Mouse (Mus musculus): ENCODE measurements around the gene Mbd3. TPM values are rescaled to one million over a fixed set of nuclear protein-coding genes. Genes with fewer than 3 reads are reported as not detected.

Gene Mbd3
- polyA plus RNA-seq, 1 experiment from 2014 or later: 256 TPM

DNA sequence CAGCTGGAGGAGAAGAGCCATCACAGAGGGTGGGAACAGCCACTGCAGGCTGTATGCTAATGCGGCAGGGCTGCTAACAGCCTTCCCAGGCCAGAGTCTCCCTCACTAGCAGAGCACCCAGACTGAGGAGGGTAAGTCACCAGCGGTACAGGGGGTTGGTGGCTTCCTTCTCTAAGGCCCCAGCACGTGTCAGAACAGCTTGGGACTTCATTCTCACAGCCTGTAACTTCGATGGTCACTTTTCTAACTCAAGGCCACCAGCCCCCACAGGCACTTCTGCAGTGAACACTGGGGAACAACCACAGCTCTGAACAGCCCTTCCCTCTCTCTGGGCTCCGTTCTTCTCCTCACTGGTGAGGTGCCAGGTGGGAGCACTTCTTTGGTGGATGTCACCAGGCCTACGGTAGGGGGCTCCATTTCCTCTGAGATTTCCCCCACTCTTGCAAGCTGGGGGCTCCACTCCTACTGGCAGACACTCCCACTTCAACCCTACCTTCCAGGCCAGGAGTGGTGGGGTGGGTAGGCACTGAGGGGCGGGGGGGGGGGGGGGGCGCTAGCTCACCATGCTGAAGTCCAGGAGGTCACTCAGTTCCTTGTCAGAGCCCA is 31.1 kb upstream of the Mbd3 start:
- H3K36me3 ChIP-seq (ENCODE audit: control insufficient read depth, insufficient read depth): peaks cover 24% of the 10 kb centered on the region
- no peak for ATAC-seq
- 83% methylated on average over 7 of the region's 8 CpGs for WGBS

DNA sequence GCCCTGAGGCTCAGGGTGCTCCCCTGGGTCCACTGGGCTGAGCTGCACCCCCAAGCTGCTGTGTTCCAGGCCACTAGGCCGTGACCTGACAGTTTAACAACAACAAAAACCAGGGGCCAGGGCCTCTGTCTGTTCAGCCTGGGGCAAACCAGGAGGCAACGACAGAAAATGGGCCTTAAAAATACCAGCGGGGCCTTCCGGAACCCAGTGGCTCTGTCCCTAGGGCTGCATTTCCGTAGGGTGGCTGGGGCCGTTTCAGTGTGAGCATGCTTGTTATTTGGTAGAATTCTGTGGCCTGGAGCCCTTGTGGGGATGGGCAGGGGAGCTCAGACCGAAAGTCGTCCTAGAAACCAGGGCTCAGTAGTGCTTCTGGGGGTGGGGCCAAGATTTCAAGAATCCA is 30.4 kb upstream of the Mbd3 start:
- Histone ChIP-seq H3K9me3 (ENCODE audit: control insufficient read depth, low read length) (peaks cover 4% of the 10 kb centered on the region; the same call in 1 of the 2 replicates), H3K27ac (ENCODE audit: low read length) (no peak overlapping the region), H3K4me3 (replicated peaks; ENCODE audit: low read length) (no peak overlapping the region), H3K4me1 (replicated peaks; ENCODE audit: control insufficient read depth, insufficient read depth, low read length) (peaks cover 26% of the 10 kb centered on the region), H3K4me2 (ENCODE audit: low read length) (no peak overlapping the region), H3K27me3 (replicated peaks; ENCODE audit: control insufficient read depth, insufficient read depth, low read length) (no peaks in the 10 kb centered on the region), H3K36me3 (ENCODE audit: control insufficient read depth, insufficient read depth) (peaks cover 31% of the 10 kb centered on the region), H3K9ac (replicated peaks; ENCODE audit: low read depth, low read length) (no peak overlapping the region)
- WGBS: 87% methylated on average over 8 of the region's 8 CpGs
- ATAC-seq: no peak

More for the DNA sequence above, 31.1 kb upstream of the Mbd3 start:
- Histone ChIP-seq H3K4me3 (replicated peaks; ENCODE audit: low read length) (no peak overlapping the region), H3K27ac (ENCODE audit: low read length) (no peak overlapping the region), H3K27me3 (replicated peaks; ENCODE audit: control insufficient read depth, insufficient read depth, low read length) (no peaks in the 10 kb centered on the region), H3K9me3 (ENCODE audit: control insufficient read depth, low read length) (no peaks in the 10 kb centered on the region), H3K4me1 (replicated peaks; ENCODE audit: control insufficient read depth, insufficient read depth, low read length) (peaks cover 26% of the 10 kb centered on the region), H3K9ac (replicated peaks; ENCODE audit: low read depth, low read length) (no peak overlapping the region), H3K4me2 (ENCODE audit: low read length) (no peak overlapping the region)

DNA sequence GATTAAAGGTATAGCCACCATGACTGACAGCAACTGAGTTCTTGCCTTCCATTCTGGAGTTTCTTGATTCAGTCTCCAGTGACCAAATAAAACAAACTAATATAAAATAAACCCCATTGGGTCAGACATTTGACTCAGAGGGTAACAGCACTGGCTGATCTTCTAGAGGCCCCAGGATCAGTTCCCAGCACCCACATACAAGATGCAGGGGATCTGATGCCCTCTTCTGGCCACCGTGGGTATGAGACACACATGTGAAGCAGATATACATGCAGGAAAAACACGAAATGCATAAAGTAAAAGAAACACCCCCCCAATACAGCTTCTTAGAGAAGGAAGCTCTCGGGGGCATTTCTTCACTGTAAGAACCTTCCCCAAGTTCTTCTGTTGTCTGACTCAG is 25.7 kb upstream of the Mbd3 start:
- Histone ChIP-seq H3K36me3 (ENCODE audit: control insufficient read depth, insufficient read depth) (peaks cover 41% of the 10 kb centered on the region), H3K4me3 (replicated peaks; ENCODE audit: low read length) (no peak overlapping the region), H3K9me3 (ENCODE audit: control insufficient read depth, low read length) (peaks cover 4% of the 10 kb centered on the region; the same call in 1 of the 2 replicates), H3K4me1 (replicated peaks; ENCODE audit: control insufficient read depth, insufficient read depth, low read length) (peaks cover 17% of the 10 kb centered on the region), H3K27ac (ENCODE audit: low read length) (no peak overlapping the region), H3K27me3 (replicated peaks; ENCODE audit: control insufficient read depth, insufficient read depth, low read length) (no peaks in the 10 kb centered on the region), H3K4me2 (ENCODE audit: low read length) (no peak overlapping the region), H3K9ac (replicated peaks; ENCODE audit: low read depth, low read length) (no peak overlapping the region)
- no peak for ATAC-seq
- WGBS: 95% methylated on average over 3 of the region's 3 CpGs

DNA sequence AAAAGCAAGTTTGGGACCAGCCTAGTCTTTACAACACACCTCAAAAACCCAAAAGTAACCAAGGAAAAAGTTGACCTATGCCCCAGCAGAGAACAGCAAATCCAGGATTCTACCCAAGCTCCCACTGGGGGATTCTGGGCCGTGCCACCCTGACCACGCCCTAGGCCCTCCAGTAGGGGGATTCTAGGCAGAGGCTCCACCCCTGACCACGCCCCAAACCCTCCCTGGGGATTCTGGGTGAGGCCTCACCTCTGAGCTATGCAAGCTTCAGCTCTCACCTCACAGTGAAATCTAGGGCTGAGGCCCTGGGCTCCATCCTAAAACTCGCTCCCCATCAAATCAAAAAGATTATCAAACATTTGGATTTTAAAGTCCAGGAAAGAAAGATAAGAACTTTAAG is 24.2 kb upstream of the Mbd3 start:
- peaks cover 4% of the 10 kb centered on the region; the same call in 1 of the 2 replicates for H3K9me3 ChIP-seq (ENCODE audit: control insufficient read depth, low read length)
- no peak for ATAC-seq
- H3K36me3 ChIP-seq (ENCODE audit: control insufficient read depth, insufficient read depth): peaks cover 47% of the 10 kb centered on the region
- H3K27ac ChIP-seq (ENCODE audit: low read length): no peak overlapping the region
- no peaks in the 10 kb centered on the region for H3K27me3 ChIP-seq (replicated peaks; ENCODE audit: control insufficient read depth, insufficient read depth, low read length)
- no peak overlapping the region for H3K9ac ChIP-seq (replicated peaks; ENCODE audit: low read depth, low read length)
- WGBS: 50% methylated on average over 4 of the region's 4 CpGs
- H3K4me2 ChIP-seq (ENCODE audit: low read length): no peak overlapping the region
- peaks cover 29% of the 10 kb centered on the region for H3K4me1 ChIP-seq (replicated peaks; ENCODE audit: control insufficient read depth, insufficient read depth, low read length)
- no peak overlapping the region for H3K4me3 ChIP-seq (replicated peaks; ENCODE audit: low read length)

DNA sequence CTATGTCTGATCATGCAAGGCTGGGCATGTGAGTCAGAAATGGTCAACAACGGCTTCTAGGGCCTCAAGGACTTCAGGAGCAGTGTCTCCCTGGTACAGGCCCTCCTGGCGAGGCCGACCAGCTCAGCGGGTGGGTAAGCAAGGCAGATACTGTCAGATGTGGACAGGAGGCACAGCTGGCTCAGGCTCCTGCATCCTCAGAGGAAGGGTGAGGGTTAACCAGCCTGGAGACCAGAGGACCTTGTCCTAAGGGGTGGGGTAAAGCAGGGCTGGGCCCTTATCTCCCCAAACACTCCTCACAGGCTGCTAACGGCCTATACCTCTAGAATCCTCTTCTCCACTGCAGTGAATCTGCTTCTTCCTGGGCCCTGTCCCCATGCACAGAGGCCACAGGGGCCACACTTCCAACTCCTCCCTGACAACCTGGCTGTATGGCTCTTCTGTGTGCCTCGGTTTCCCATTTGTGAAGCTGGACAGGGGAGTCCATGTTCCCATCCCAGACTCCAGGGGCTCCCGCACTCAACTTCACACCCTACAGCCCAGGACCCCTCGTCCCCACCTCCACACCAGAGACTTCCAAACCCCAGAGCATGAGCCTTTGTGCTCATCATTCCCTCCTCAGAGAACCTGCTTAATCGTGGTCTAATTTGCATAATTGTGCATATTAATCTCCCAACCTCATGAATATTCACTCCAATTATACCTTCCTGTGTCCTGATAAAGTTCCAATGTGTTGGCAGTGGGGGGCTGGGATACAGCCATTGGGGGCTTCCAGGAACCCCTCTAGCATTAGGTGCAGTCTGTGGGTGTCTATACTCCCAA is 22.5 kb upstream of the Mbd3 start:
- no peak overlapping the region for H3K4me3 ChIP-seq (replicated peaks; ENCODE audit: low read length)
- ATAC-seq: peak; percentile 45
- peak overlapping the region; percentile 67 for H3K27ac ChIP-seq (ENCODE audit: low read length)
- H3K9ac ChIP-seq (replicated peaks; ENCODE audit: low read depth, low read length): no peak overlapping the region
- H3K4me2 ChIP-seq (ENCODE audit: low read length): peak overlapping the region; percentile 3; the same call in 1 of the 2 replicates
- peaks cover 33% of the 10 kb centered on the region for H3K4me1 ChIP-seq (replicated peaks; ENCODE audit: control insufficient read depth, insufficient read depth, low read length)
- peaks cover 49% of the 10 kb centered on the region for H3K36me3 ChIP-seq (ENCODE audit: control insufficient read depth, insufficient read depth)
- H3K9me3 ChIP-seq (ENCODE audit: control insufficient read depth, low read length): peaks cover 4% of the 10 kb centered on the region; the same call in 1 of the 2 replicates
- 65% methylated on average over 9 of the region's 9 CpGs for WGBS
- no peaks in the 10 kb centered on the region for H3K27me3 ChIP-seq (replicated peaks; ENCODE audit: control insufficient read depth, insufficient read depth, low read length)

DNA sequence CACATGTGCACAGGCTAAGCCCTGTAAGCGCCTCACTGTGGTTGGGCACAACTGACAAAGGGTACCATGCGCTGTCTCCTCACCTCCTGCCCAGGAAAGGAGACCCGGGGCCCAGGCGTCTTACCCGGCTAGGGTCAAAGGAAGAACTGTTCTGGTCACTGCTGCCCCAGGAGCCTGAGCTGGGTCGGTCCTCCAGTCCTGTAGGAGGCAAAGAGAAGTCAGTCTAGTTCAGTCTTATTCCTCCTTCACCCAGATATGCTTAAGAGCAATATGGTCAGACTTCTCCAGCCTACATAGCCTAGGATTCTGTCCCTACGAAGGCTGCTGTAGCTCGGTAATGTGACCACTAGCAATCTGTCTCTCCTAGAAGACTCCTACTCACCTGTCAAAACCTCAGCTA is 21.9 kb upstream of the Mbd3 start:
- no peaks in the 10 kb centered on the region for H3K27me3 ChIP-seq (replicated peaks; ENCODE audit: control insufficient read depth, insufficient read depth, low read length)
- H3K4me3 ChIP-seq (replicated peaks; ENCODE audit: low read length): no peak overlapping the region
- no peak overlapping the region; the same call in 1 of the 2 replicates for H3K27ac ChIP-seq (ENCODE audit: low read length)
- H3K4me2 ChIP-seq (ENCODE audit: low read length): no peak overlapping the region
- peaks cover 33% of the 10 kb centered on the region for H3K4me1 ChIP-seq (replicated peaks; ENCODE audit: control insufficient read depth, insufficient read depth, low read length)
- H3K9ac ChIP-seq (replicated peaks; ENCODE audit: low read depth, low read length): no peak overlapping the region
- H3K9me3 ChIP-seq (ENCODE audit: control insufficient read depth, low read length): peaks cover 4% of the 10 kb centered on the region; the same call in 1 of the 2 replicates
- ATAC-seq: no peak
- H3K36me3 ChIP-seq (ENCODE audit: control insufficient read depth, insufficient read depth): peaks cover 45% of the 10 kb centered on the region
- 97% methylated on average over 8 of the region's 8 CpGs for WGBS

DNA sequence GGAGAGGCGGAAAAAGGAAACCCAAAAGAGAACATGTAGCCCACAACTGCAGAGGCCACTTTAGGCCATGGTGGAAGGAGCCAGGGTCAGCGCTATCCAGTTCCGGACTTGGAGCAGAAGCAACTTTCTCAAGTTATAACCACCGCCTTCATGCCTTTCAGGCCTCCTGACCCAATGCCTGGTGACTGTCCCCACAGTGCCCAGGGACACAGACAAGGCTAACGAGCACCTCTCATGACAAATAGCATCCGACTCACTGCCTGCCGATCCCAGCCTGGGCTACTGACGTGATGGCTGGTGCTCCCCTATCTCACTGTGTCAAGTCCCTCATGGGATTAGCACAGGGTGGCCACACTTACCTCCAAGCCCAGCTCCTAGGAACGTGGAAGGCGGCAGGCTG is 21.4 kb upstream of the Mbd3 start:
- Histone ChIP-seq H3K27me3 (replicated peaks; ENCODE audit: control insufficient read depth, insufficient read depth, low read length) (no peaks in the 10 kb centered on the region), H3K27ac (ENCODE audit: low read length) (no peak overlapping the region), H3K36me3 (ENCODE audit: control insufficient read depth, insufficient read depth) (peaks cover 45% of the 10 kb centered on the region), H3K9ac (replicated peaks; ENCODE audit: low read depth, low read length) (no peak overlapping the region), H3K4me2 (ENCODE audit: low read length) (no peak overlapping the region), H3K4me1 (replicated peaks; ENCODE audit: control insufficient read depth, insufficient read depth, low read length) (peaks cover 33% of the 10 kb centered on the region), H3K9me3 (ENCODE audit: control insufficient read depth, low read length) (peaks cover 4% of the 10 kb centered on the region; the same call in 1 of the 2 replicates), H3K4me3 (replicated peaks; ENCODE audit: low read length) (no peak overlapping the region)
- ATAC-seq: no peak
- 89% methylated on average over 10 of the region's 10 CpGs for WGBS

DNA sequence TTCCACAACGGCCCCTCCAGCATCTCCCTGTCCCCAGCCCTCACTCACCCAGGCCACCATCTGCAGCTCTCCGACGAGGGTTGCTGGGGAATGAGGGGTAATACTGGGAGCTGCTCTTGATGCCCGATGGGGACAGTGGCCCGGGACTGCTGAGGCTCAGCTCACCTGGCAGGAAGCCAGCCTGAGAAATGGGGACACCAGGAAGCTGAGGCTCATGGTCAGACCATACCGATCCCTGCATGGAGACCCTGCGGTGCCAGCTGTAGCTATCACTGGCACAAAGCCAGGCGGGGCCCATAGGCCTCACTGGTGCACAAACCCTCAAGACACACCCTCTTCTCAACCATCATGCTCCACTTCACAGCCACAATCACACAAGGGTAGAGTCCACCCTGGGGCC is 20.1 kb upstream of the Mbd3 start:
- ATAC-seq: no peak
- WGBS: 49% methylated on average over 8 of the region's 8 CpGs

DNA sequence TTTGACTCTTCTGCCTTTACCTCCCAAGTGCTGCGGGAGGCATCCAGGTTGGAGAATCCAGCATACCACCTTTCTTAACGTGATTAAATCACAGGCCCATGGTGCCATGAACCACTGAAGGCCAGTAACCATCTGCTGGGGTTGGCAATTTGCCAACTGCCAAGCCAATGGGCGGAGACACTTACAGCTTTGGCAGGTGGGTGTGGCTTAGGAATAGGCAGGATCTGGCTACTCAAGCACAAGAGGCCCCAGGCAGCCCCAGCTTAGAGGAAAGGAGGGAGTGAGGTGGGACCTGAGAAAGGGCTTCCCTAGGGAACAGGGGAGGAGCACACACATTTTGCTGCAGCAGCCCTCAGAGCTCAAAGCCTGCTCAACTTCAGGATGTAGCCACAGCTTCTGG is 19.0 kb upstream of the Mbd3 start:
- ATAC-seq: peak; percentile 52
- no peak overlapping the region for H3K4me3 ChIP-seq (replicated peaks; ENCODE audit: low read length)
- no peak overlapping the region; the same call in 1 of the 2 replicates for H3K27ac ChIP-seq (ENCODE audit: low read length)
- peaks cover 34% of the 10 kb centered on the region for H3K4me1 ChIP-seq (replicated peaks; ENCODE audit: control insufficient read depth, insufficient read depth, low read length)
- H3K9me3 ChIP-seq (ENCODE audit: control insufficient read depth, low read length): no peaks in the 10 kb centered on the region
- no peak overlapping the region for H3K9ac ChIP-seq (replicated peaks; ENCODE audit: low read depth, low read length)
- no peak overlapping the region for H3K4me2 ChIP-seq (ENCODE audit: low read length)
- H3K36me3 ChIP-seq (ENCODE audit: control insufficient read depth, insufficient read depth): peaks cover 50% of the 10 kb centered on the region
- WGBS: 32% methylated on average over 3 of the region's 3 CpGs
- no peaks in the 10 kb centered on the region for H3K27me3 ChIP-seq (replicated peaks; ENCODE audit: control insufficient read depth, insufficient read depth, low read length)

More for the DNA sequence above, 20.1 kb upstream of the Mbd3 start:
- no peak overlapping the region for H3K4me2 ChIP-seq (ENCODE audit: low read length)
- H3K4me1 ChIP-seq (replicated peaks; ENCODE audit: control insufficient read depth, insufficient read depth, low read length): peaks cover 33% of the 10 kb centered on the region
- H3K4me3 ChIP-seq (replicated peaks; ENCODE audit: low read length): no peak overlapping the region
- H3K9ac ChIP-seq (replicated peaks; ENCODE audit: low read depth, low read length): no peak overlapping the region
- H3K36me3 ChIP-seq (ENCODE audit: control insufficient read depth, insufficient read depth): peaks cover 48% of the 10 kb centered on the region
- H3K9me3 ChIP-seq (ENCODE audit: control insufficient read depth, low read length): no peaks in the 10 kb centered on the region
- no peak overlapping the region for H3K27ac ChIP-seq (ENCODE audit: low read length)
- H3K27me3 ChIP-seq (replicated peaks; ENCODE audit: control insufficient read depth, insufficient read depth, low read length): no peaks in the 10 kb centered on the region
